In genomic region chr14:21741786-21742185, GRCm38 (mm10) we compare ENCODE assay signal across 8 mouse cellular contexts. TPM values are rescaled to one million over a fixed set of nuclear protein-coding genes. Genes with fewer than 3 reads are reported as not detected.
A peak's percentile ranks its signal among the peaks of the same experiment; 100 is the strongest.
DNase-seq lines count a peak whose midpoint lies in the region; ATAC-seq lines count a peak whose summit lies in the region.

No protein-coding gene starts in this region.

- peak; percentile 81 for ATAC-seq in hindbrain, embryonic 13.5 days (ENCODE audit: low FRiP score)

- H3K36me3 ChIP-seq in hindbrain, embryonic 13.5 days, result no peaks in the 10 kb centered on the region

- WGBS in hindbrain, embryonic 13.5 days, result 14% methylated on average over 4 of the region's 4 CpGs

- H3K4me2 ChIP-seq in hindbrain, embryonic 13.5 days, result no peak overlapping the region

- H3K9me3 ChIP-seq in hindbrain, embryonic 13.5 days, result no peaks in the 10 kb centered on the region

- peak overlapping the region; percentile 29; the same call in 1 of the 2 replicates for H3K9ac ChIP-seq in hindbrain, embryonic 13.5 days

- H3K4me3 ChIP-seq in hindbrain, embryonic 13.5 days, result no peak overlapping the region

- DNase-seq in R1 (ENCODE audit: low read depth, low spot score), result peak; percentile 74
- DNase-seq in cerebellum, postnatal 14 days, result peak; percentile 91 to 92
- peak; percentile 81 to 82 for DNase-seq in frontal cortex, postnatal 25 days (ENCODE audit: low spot score in 2 of 2)
- peak; percentile 93 to 94 for DNase-seq in layer of hippocampus, postnatal 10 days (ENCODE audit: low spot score in 2 of 2)
- peak; percentile 89 for DNase-seq in lung, postnatal 10 days
- peak; percentile 81 for DNase-seq in ovary, postnatal 36 days (ENCODE audit: low spot score)
- DNase-seq in thymus, postnatal 14 days, result peak; percentile 76

- H3K4me1 ChIP-seq in hindbrain, embryonic 13.5 days (replicated peaks), result no peaks in the 10 kb centered on the region

- 0 out of 2 replicates have a peak, but pooled peaks cover 10% of the 10 kb centered on the region for H3K27me3 ChIP-seq in hindbrain, embryonic 13.5 days

- no peak overlapping the region for H3K27ac ChIP-seq in hindbrain, embryonic 13.5 days

RNA-seq across cellular contexts. Expression of gene Samd8, which starts 8.5 kb away (rescaled TPM):
- 18.2 and 18.6 TPM in 2 replicates for polyA plus RNA-seq in hindbrain, embryonic 13.5 days (2015; fragmentation: Nextera tagmentation; extraction: Ambion mirVana)
- total RNA-seq in layer of hippocampus, postnatal 10 days (2021), result 100 to 1,000 TPM in 1 of 2 experiments, 10 to 100 TPM in 1; 90.5 to 101 TPM

RNA-seq across cellular contexts. Expression of gene Dusp13, which starts 9.2 kb away (rescaled TPM):
- polyA plus RNA-seq in hindbrain, embryonic 13.5 days (2015; fragmentation: Nextera tagmentation; extraction: Ambion mirVana), result not detected in 2 replicates
- total RNA-seq in layer of hippocampus, postnatal 10 days (2021), result under 1 TPM in 1 of 2 experiments, not detected in 1; 0.75 TPM

RNA-seq across cellular contexts. Expression of gene Dupd1, which starts 27.4 kb away (rescaled TPM):
- polyA plus RNA-seq in hindbrain, embryonic 13.5 days (2015; fragmentation: Nextera tagmentation; extraction: Ambion mirVana), result 0.14 TPM in 1 of 2 replicates, not detected in the other
- under 1 TPM; 0.29 to 0.53 TPM for total RNA-seq in layer of hippocampus, postnatal 10 days (2021)
